ENCODE assay signal across 29 mouse cellular contexts in genomic region chr16:24636894-24637293, GRCm38 (mm10).
DNase-seq lines count a peak whose midpoint lies in the region; ATAC-seq and TF ChIP-seq lines count a peak whose summit lies in the region.
"Had no signal": no experiment of that assay in that cellular context is flagged by ENCODE, and none has a peak within 500 bp of the region (broad histone marks: within the 10 kb centered on the region; RNA-seq: fewer than 3 reads in every experiment).

No protein-coding gene starts in this region.

- no peak for TF ChIP-seq CTCF in heart, adult 2 months (IDR thresholded peaks at IDR 0.05)

- ATAC-seq in inflammation-experienced regulatory T-cells, adult 6 months = no peak
- ATAC-seq: forebrain, embryonic 13.5 days; forebrain, embryonic 16.5 days; hindbrain, embryonic 16.5 days; Patski had no signal

- H3K4me3 ChIP-seq in heart, adult 2 months = no peak overlapping the region
- no peak overlapping the region for H3K4me3 ChIP-seq in macrophage (ENCODE audit: inconsistent target)
- H3K4me3 ChIP-seq: embryonic facial prominence, embryonic 10.5 days; embryonic facial prominence, embryonic 13.5 days; forebrain, embryonic 10.5 days; forebrain, embryonic 13.5 days; heart, embryonic 12.5 days; heart, embryonic 15.5 days; hindbrain, embryonic 10.5 days; hindbrain, embryonic 13.5 days had no signal

- H3K9ac ChIP-seq in heart, adult 2 months (ENCODE audit: low read depth, low read length) = no peak overlapping the region
- H3K9ac ChIP-seq: embryonic facial prominence, embryonic 13.5 days; forebrain, embryonic 13.5 days; heart, embryonic 12.5 days; heart, embryonic 15.5 days; hindbrain, embryonic 13.5 days had no signal

- no peak overlapping the region for H3K27ac ChIP-seq in heart, adult 2 months
- H3K27ac ChIP-seq in macrophage = peak overlapping the region; percentile 66
- H3K27ac ChIP-seq: embryonic facial prominence, embryonic 10.5 days; embryonic facial prominence, embryonic 13.5 days; forebrain, embryonic 10.5 days; forebrain, embryonic 13.5 days; heart, embryonic 15.5 days; hindbrain, embryonic 10.5 days; hindbrain, embryonic 13.5 days had no signal

- intact Hi-C loops in heart, adult 2 months (cut with DNase I) = no loop called here

- no peak for TF ChIP-seq POLR2A in heart, adult 2 months (IDR thresholded peaks at IDR 0.05; ENCODE audit: insufficient read depth, low read depth, low read length)

- peak; percentile 39 for DNase-seq in heart, adult 11 months
- no peak for DNase-seq in heart, adult 2 months
- peak; percentile 38 for DNase-seq in Muller cell, postnatal 12 days (ENCODE audit: inconsistent ontology term)
- peak; percentile 6 for DNase-seq in retina, postnatal 7 days (ENCODE audit: low read depth, low spot score)
- no peak for DNase-seq in layer of hippocampus, adult 9-10 months (ENCODE audit: low spot score)
- DNase-seq: adrenal gland, postnatal 10 days; adrenal gland, postnatal 36 days; cerebellum, adult 11 months; cerebellum, adult 8-10 months; cerebellum, postnatal 10 days; cerebellum, postnatal 36 days; embryo, embryonic 11 days; gastrocnemius, postnatal 10 days; gastrocnemius, postnatal 36 days; heart, postnatal 10 days; heart, postnatal 36 days had no signal

- H3K79me2 ChIP-seq in heart, adult 2 months (replicated peaks; ENCODE audit: control insufficient read depth, insufficient read depth, low read length) = no peaks in the 10 kb centered on the region
- H3K79me2 ChIP-seq in macrophage (ENCODE audit: inconsistent target) = no peaks in the 10 kb centered on the region

- no peaks in the 10 kb centered on the region for H3K27me3 ChIP-seq in heart, adult 2 months (ENCODE audit: control insufficient read depth, insufficient read depth, low read length)
- H3K27me3 ChIP-seq: embryonic facial prominence, embryonic 13.5 days; forebrain, embryonic 13.5 days; heart, embryonic 12.5 days; heart, embryonic 15.5 days; hindbrain, embryonic 13.5 days; Patski had no signal

- H3K4me1 ChIP-seq in heart, adult 2 months (ENCODE audit: control insufficient read depth, insufficient read depth, low read length) = no peaks in the 10 kb centered on the region; the same call in 1 of the 2 replicates
- H3K4me1 ChIP-seq: embryonic facial prominence, embryonic 10.5 days; forebrain, embryonic 10.5 days; forebrain, embryonic 13.5 days; heart, embryonic 15.5 days; hindbrain, embryonic 10.5 days had no signal

- H3K36me3 ChIP-seq in heart, adult 2 months (ENCODE audit: control insufficient read depth, insufficient read depth, low read length) = no peaks in the 10 kb centered on the region
- no peaks in the 10 kb centered on the region for H3K36me3 ChIP-seq in macrophage (ENCODE audit: inconsistent target)
- H3K36me3 ChIP-seq: embryonic facial prominence, embryonic 10.5 days; forebrain, embryonic 10.5 days; heart, embryonic 12.5 days; hindbrain, embryonic 10.5 days; hindbrain, embryonic 13.5 days had no signal

- no peak for TF ChIP-seq EP300 in heart, adult 2 months (IDR thresholded peaks at IDR 0.05; ENCODE audit: insufficient read depth, low read depth, low read length)

- WGBS in heart, adult 2 months = 83% methylated on average over 2 of the region's 2 CpGs
- 97% methylated on average over 2 of the region's 2 CpGs for WGBS in macrophage (ENCODE audit: missing documents)

Comparison
In these comparisons a context has a peak if more than half of its experiments do, and no peak if none do; other contexts are left out.
1. DNase-seq: peak in heart, adult 11 months (single experiment), Muller cell, postnatal 12 days (single experiment) and retina, postnatal 7 days (single experiment); none in heart, adult 2 months (0 of 2) and layer of hippocampus, adult 9-10 months (single experiment).